Mouse (Mus musculus) heart, adult 2 months (tissue): ENCODE measurements around the gene Nfkbil1.
"Not testable (repeated sequence)": the region's sequence is repeated elsewhere in the genome, so short reads cannot be mapped to it uniquely, and the experiment has no call there.

Experiments used
- CTCF ChIP-seq: fragments of 200-600 bp; IDR thresholded peaks from 2 replicates; pipeline ENCODE4 v1.8.1; 2022; ENCODE audit warnings: antibody characterized with exemption, mild to moderate bottlenecking, moderate library complexity
- EP300 ChIP-seq: fragments of 200-500 bp; IDR thresholded peaks from 2 replicates; pipeline ENCODE4 v1.6.1; 2011; ENCODE audit warnings: low read depth, low read length, control low read depth; ENCODE audit not compliant: insufficient read depth
- POLR2A ChIP-seq: fragments of 200-500 bp; IDR thresholded peaks from 2 replicates; pipeline ENCODE4 v1.6.1; 2011; ENCODE audit warnings: mild to moderate bottlenecking, low read depth, low read length, control low read depth; ENCODE audit not compliant: insufficient read depth

DNA sequence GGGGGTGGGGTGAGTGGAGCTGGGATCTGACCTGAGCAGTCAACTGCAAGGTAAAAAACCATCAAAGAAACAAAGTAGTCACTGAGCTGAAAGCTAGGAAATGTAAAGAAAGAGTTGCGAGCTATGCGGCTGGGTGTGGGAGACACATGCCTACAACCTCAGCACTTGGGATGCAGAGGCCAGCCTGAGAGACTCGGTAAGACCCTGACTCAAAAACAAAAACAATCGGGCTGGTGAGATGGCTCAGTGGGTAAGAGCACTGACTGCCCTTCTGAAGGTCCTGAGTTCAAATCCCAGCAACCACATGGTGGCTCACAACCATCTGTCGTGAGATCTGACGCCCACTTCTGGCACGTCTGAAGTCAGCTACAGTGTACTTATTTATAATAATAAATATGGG, 1.5 kb downstream of the Nfkbil1 start:
- not testable (repeated sequence) for TF ChIP-seq CTCF, POLR2A, EP300
